Mouse (Mus musculus) urinary bladder, postnatal 10 days (tissue): ENCODE measurements around the gene Hexim2.

Source experiments
- DNase-seq: peaks from one replicate; pipeline ENCODE4 v3.0.0; 2022; ENCODE audit warnings: low spot score

The Hexim2 gene

DNA sequence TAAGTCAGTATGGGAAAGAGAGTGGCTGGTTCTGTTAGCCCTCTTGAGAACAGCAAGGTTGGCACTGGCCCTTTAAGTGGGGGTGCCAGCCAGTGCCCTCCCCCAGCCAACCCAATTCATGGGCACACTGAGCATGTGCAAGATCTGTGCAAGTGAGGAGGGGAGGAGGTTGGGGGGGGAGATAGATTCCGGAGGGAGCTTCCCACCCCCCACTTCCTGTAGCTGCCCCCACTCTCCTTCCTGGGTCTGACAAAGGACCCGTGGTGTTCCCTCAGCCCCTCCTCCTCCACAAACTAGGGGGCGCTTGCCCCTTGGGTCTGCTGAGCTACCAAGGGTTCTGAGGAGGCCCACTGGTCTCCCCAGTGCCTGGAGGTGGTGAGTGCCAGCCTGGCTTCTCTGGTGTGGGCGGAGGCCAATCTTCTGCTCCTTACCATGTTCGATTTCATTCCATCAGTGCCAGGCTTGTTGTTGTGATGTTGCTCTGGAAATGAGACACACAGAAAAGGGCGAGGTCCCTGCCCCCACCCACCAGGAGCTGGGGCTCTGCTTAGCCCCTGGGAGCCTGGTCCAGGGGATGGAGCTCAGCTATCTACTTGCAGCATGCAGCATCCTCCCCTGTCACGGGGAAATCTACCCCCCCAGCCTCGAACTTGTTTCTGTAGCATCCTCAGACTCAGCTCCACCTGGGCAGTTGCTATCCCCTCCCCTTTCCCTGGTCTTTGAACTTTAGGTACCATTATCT is 10.4 kb downstream of the Hexim2 start:
- DNase-seq: no peak

DNA sequence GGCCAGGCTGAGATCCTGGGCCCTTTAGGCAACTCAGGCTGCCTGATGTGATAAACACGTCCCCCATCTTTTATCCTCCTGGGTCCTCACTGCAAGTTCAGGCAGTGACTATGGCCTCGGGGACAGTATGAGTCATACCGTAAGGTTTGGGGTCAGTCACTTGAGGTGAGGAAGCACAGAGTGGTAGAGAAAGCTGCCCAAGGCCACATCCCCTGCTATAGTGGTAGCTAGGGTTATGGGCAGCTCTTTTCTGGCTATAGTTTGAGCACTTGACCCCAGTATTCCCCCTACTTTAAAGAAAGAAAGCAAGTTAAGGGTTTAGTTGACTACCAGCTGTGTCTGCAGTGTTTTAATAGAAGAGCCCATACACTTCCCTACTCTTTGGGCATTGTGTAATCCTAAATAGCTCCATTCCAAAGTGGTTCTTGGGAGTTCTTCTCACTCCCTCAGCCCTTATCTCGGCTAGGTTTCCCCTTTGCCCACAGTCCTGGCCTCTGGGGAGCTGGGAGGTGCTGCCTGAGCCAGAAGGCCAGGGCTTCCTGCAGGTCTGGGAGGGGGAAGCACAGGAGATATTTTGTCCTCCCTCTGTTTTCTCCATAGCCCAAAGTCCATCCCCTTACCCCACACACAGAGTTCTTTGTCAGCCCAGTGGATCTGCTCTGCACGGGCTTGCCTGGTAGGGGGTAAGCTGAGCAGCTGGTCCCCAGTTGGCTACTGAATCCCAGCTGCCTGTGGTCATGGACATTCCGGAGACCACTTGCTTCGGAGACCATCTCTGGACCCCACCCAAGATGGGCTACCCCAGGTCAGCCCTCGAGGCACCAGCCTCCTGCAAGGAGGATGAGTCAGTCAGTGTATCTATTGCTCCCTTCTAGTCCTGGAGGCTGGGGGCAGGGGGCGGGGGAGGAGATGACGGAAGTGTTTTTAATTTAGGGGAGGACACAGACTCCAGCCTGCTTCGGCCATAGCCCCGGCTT is 12.4 kb downstream of the Hexim2 start:
- no peak for DNase-seq

DNA sequence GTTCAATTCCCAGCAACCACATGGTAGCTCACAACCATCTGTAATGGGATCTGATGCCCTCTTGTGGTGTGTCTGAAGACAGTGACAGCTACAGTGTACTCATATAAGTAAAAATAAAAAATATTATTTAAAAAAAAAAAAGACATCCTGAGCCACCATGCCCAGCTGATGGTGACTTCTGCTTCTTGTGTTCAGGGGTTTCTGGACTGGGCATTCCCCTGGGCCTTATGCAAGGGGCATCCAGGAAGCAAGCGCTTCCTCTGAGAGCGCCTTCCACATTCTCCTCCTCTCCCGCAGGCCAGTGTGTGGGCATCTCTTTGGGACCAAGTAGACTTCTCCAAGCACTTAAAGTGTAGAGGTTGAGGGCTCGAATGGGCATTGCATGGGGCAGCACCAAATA is 14.2 kb downstream of the Hexim2 start:
- no peak for DNase-seq

DNA sequence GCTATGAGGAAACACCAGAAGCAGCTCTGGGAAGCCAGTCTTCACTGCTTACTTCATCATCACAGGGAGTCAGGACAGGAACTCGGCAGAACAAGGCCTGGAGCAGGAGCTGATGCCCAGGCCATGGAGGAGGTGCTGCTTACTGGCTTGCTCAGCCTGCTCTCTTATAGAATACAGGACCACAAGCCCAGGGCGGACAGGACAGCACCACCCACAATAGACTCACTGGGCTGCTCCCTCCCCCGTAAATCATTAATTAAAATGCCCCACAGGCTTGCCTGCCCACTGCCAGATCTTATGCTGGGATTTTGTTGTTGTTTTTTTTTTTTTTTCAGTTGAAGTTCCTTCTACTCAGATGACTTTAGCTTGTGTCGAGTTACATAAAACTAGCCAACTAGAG is 15.5 kb downstream of the Hexim2 start:
- DNase-seq: no peak

DNA sequence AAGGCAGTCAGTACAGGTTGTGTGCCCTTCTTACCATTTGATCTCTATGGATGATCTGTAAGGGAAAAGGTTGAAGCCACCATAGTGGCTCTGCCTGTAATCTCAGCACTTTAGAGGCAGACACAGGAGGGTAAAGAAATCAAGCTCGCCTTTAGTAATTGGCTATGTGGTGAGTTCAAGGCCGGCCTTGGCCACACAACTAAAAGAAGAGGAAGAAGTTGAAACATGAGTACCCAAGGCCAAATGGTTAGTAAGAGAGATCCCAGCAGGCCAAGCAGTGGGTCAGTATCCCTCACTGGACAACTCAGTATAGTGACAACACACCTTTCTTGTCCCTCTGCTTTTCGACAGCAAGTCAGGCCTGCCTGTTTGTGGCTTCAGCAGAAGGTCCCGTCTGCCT is 17.5 kb downstream of the Hexim2 start:
- DNase-seq: no peak

DNA sequence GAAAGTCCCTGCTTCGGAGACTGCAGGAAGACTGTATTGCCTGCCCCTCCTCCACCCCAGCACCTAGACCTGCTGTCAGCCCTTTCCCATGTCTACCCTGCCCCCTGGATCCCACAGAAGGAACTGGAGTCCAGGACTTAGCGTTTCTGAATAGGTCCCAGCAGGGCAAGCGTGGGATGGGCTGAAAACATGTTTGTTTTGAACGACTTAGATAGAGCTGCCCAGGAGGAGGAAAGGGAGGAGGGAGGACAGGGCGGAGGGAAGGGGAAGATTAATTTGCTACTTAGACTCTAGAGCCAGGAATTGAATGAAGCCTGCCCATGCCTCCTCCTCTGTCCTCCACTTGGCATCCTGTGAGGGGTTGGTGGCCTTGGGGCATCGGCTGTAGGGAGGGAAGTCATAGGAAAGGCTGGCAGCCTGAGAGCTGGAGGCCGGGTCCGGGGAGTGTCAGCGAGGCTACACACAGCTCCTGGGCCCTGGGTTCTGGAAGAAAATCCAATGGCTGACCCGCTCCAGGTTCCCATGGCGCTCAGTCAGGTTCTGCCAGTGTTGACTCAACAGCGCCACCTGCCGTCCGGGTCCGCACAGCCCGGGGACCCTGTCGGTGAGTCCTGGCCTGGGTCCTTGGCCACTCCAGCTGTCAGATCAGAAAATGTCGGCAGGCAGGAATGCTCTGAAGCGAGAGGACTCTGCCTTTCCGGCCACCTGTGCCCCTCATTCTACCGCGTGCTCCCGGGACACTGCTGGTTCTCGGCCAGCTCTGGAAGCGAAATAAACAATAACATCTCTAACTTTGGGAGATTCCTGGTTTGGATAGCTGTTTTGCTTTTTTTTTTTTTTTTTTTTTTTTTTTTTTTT is 26.6 kb downstream of the Hexim2 start:
- peak; percentile 93 for DNase-seq

DNA sequence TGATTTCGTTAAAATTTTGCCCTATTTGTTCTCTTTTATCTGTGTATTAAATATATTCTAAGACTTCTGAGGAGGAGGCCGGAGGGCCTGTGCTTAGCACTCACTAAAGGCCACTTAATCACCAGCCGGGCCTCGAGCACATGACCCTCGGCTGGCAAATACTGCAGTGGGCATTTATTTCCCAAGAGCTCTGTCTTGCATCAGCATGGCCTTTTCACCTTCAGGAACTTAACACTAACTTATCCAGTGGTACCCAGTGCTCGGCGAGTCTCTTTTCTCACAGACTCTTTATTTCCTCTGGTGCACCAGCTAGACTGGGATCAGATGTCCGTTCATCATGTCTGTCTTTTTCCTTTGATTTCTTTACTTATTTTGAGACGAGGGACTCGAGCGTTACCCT is 28.5 kb downstream of the Hexim2 start:
- DNase-seq: no peak

DNA sequence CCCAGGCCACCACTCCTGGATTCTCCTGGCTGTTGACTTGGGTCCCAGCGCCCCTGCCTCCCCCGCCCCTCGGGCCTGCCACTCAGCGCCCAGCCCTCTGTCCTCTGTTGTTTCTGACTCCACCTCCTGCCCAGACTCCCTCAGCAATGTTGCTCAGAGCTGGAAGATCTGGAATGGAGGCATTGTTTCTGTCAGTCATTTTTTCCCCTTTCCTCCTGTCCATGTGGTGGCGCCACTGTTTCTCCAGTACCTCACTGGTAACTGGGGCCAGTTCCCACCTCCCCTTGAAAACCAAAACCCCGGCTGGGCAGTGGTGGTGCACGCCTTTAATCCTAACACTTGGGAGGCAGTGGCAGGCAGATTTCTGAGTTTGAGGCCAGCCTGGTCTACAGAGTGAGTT is 29.2 kb downstream of the Hexim2 start:
- no peak for DNase-seq

DNA sequence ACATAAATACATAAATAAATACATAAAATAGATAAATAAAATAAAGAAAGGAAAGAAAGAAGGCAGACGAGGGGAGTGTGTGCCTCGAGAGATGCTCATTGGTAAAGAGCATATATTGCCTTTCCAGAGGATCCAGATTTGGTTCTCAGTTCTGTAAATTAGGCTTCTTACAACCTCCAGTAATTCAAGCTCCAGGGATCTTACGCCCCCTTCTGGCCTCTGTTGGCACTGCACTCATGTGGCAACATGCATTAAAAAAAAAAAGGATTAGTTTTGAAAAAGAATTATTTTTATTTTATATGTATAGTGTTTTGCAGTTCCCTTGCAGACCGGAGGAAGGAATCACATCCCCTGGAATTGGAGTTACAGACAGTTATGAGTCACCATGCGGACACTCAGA is 29.9 kb downstream of the Hexim2 start:
- DNase-seq: no peak

DNA sequence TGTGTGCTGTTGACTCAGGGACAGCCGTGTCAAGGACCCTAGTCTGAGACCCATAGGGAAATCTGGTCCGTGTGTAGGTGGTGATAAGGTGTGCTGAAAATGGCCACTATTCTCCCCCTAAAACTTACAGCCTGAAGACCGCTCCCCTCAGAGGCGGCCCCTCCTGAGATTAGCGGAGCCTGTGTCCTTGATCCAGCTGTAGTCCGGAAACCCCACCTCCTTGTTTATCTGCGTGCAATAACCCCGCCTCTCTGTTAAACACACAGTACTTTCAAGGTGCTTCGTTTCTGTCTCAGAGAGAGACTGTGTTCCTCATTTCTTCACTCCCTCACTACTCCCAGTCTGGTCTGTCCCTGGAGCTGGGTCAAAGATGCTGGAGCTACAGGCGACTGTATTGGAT is 32.2 kb downstream of the Hexim2 start:
- DNase-seq: no peak

DNA sequence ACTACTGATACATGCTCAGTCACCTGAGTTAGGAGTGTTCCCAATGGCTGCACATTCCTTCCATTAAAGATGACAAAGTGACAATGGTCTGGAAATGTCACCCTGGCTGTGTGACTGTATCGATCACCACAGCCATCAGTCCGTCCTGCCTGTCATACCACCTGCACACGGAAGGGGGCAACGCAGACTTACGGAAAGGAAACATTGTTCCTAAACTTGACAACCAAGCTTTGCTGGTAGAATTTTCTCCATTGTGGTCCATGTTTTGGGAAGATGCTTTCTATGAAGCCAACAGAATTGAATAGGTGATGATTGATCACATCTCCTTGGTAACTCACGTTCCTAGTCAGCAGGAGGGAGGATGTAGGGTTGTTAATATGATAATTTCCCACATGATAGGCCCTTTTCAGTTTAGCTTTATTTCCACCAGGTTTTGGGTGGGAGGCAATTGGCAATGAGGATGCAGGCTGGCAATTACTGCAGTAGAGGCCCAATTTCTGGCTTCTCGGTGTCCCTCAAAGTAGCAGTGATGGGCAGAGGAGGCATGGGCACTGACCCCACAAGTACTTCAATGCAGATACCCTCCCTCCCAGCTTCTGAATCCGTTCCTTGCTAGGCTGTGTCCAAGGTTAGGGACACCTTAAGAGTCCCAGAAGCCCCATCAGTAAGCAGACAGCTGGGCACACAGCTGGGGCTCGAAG is 36.6 kb downstream of the Hexim2 start:
- no peak for DNase-seq

DNA sequence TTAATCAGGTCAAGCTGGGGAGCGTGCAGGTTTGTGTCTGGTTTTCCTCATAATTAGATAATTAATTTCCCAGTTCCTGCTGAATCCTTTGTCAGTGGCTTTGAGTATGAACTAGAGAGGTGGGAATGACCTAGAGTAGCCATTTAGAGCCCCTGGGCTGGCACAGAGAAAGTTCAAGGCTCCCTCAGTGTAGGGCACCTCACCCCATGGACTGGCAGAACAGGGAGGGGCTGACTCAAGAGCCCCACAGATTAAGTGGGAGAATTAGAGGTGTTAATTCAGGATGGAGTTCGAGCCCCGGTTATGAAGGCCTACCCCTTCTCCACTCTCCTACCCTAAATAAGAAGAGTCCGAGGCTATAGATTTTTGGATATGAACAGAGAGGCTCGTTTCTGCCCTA is 37.4 kb downstream of the Hexim2 start:
- no peak for DNase-seq

DNA sequence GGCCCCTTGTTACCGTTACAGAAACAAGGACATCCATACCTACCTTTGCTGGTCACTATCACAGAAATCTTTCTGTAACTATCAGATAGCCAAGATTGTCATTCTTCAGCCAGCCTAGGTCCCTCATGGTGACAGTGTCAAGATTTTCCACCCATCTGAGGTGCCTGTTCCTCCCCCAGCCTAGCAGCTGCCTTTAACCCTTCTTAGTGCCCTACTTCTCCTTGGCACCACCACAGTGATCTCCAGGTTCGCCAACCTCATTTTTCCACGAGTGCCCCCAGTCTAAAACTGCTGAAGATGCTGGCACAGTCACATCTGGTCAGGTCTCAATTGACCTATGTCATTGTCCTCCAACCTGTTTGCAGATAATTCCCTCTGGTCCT is 37.9 kb downstream of the Hexim2 start:
- no peak for DNase-seq

DNA sequence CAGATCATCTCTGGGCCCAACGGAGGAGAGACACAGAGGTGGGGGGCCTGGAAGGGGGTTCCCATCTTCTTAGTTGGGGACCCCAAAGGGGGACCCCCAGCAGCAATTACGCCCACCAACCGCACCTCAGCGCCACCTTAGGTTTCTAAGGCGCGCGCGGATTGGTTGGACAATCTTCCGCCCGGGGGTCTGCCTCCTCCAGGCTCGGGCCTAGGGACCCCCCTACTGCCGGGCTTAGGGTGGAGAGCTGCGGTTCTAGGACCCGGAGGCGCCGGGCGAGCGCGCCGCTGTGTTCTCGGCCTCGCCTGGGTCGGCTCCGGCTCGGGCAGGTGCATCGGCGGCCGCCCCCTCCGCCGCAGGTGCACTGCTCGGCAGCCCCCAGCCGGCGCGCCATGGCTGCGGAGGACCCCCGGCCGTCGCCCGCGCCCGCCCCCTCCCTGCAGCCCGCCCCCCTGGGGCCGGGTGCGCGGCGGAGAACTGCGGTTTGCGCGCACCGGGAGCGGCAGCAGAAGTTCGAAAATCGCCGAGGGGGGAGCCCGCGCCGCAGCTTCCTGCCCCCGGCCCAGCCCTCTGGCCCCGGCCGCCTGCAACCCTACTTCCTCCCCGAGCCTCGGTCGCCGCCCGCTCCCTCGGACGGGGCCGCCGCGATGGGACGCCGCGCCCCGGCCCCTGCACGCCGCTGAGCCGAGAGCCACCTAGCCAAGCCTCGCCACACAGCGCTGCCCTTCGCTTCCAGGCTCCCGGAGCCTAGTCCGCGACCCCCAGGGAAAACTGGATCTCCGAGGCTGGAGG is 38.5 kb downstream of the Hexim2 start, which contains the start of gene Fmnl1:
Gene Fmnl1, plus strand, starts transcription at position 614 of the 792 bp plus-strand sequence.
- DNase-seq: no peak

DNA sequence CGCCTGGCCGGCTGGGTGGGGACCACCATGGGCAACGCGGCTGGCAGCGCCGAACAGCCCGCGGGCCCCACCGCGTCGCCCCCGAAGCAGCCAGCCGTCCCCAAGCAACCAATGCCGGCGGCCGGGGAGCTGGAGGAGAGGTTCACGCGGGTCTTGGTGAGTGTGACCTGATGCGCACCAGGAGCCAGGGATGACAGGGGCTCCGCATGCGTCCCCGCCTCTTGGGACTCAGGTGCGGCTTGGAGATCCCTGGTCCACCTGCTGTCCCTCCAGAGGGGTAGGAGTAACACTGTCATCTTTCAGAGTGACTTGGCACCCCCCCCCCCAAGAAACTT is 39.0 kb downstream of the Hexim2 start:
- no peak for DNase-seq

DNA sequence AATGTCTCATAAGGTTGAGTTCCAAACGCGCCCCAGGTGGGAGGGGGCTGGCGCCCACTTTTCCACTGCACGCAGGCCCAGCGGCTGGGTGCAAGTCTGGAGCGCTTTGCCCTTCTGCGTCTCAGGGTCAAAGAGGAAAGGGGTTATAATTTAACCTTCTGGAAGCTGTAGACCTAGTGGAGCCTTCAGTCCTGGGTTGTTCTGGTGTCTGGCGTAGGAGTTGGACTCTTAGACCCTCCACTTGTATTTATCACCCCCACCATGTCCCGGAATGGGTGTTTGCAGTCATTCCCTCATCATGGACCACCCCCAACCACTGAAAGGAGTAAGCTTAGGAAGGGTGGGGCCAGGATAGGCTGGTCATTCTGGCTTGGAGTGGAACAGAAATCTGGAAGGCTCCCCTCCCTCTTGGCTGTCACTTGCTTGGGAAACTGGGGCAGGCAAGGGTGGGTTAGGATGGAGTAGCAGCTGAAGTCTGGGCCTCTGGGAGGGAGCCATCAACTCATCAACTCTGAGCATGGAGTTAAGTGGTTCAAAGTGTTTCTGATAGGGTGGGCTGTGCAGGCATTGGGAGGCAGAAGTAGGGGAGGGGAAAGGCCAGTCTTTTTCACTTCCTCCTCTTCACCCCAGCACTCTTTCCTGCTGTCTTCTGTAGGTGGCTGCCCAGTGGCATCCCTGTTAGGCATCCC is 39.6 kb downstream of the Hexim2 start:
- no peak for DNase-seq

DNA sequence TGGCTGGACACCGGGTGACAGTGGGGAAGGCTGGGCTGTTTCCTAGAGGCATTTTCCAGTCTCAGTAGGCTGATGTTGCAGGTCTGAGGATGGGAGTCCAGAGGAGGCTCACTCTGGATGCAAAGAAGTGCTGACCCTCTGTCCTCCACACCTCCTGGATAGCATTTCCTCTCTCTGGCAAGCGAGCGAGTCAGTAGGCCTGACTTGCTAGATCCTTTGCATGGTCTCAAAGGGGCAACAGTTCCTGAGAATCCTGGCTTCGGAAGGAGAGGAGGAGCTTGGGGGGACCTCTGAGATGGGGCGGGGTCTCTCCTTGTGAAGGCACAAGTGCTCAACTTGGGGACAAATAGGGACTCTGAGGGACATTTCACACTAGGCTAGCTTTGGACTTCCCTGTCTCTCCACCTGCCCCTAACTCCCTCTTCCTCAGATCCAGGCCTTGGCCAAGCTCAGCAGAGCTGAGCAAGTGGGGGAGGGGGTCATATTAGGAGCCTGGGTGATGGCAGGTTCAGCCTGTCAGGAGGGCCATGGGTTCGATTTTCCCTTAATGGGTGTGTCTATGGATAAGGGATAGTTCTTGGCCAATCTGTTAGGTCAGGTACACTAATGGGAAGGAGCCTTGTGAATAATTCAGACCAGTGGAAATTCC is 40.3 kb downstream of the Hexim2 start:
- DNase-seq: no peak

DNA sequence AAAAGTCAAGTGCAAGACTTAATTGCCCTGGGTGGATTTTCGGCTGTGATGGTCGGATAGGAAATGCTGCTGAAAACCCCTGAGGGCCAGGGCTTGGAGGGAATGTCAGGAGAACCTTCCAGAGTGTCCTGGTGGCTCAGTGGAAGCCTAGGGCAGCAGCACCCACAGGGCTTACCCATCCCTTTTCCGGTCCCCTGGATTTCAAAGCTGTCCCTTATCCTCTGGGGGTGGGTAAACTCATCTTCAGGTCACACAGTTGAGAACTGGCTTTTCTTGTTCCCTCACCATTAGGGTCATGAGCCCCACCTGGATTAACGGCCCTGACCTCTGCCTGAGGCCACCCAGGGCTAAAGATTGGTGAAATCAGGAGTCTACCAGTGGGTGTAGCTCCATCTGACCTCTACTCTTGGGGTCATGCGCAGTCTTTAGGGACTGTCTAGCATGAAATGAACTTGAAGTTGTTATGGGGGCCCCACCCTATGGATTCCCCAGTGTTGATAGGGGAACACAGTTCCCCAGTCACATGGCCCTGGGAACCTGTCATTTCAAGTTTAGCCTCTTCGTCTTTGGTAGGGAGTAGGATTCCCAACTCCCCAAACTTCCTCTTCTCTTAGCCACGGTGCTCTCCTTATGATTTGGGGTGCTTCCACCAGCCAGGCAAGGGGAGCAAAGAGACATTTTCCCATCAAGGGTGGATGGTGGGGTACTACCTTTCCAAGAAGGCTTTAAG is 41.0 kb downstream of the Hexim2 start:
- no peak for DNase-seq

DNA sequence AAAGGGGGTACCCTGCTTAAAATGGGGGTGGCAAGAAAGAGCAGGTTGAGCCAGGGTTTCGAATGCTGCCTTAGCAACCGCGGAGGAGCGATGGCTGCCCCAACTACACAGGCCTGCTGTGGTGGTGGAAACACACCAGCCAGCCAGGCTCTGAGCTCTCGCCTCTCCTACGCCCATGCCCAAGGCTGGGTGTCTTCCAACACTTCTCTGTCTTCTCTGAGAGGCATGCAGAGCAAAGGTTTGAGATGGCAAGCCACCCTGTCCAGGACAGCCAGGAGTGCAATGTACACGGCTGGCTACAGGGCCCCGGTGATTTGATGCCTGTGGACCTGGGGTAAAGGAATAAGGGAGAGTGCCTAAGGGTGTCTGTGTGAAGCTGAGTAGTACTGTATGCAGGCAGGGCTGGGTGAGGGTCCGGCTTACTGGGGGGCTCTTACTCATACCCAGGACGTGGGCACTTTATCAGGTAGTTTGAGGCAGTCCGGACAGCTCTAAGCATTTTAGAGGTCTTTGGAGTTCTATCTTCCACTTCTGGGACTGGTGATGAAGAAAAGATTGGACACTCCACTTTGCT is 41.6 kb downstream of the Hexim2 start:
- no peak for DNase-seq
